Mouse (Mus musculus) cerebellum, postnatal 4 days (tissue): ENCODE results near the gene Map3k5.

Source experiments
- DNase-seq, 2 experiments: peaks; one replicate each; pipeline ENCODE4 v3.0.0; 2022; ENCODE audit warnings: low spot score in 2 of 2, mixed read lengths in 1 of 2

Map3k5 gene

GRCm38 (mm10) chr10:20105575-20105974 lies 171.3 kb downstream of the Map3k5 start:
- DNase-seq, result no peak

DNA sequence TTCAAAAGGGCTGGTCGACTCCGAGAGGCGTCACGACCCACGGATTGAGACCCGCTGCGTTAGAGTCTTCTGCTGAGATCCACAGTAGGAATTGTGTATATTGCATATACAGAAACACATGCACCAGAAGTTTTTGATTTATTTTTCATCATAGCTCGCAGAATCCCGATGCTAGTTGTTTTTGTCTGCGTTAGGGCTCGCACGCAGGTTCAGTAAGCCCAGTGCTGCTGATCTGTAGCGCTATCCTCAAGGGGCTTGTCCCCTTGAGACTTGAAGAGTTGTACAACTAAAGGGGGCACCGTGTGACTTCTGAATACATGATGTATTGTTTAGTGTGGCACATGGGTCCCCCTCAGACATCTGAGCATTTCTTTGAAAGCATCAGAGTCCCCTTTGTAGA lies 172.8 kb downstream of the Map3k5 start:
- no peak for DNase-seq

GRCm38 (mm10) chr10:20111508-20111907 lies 177.2 kb downstream of the Map3k5 start:
- DNase-seq, result no peak

DNA sequence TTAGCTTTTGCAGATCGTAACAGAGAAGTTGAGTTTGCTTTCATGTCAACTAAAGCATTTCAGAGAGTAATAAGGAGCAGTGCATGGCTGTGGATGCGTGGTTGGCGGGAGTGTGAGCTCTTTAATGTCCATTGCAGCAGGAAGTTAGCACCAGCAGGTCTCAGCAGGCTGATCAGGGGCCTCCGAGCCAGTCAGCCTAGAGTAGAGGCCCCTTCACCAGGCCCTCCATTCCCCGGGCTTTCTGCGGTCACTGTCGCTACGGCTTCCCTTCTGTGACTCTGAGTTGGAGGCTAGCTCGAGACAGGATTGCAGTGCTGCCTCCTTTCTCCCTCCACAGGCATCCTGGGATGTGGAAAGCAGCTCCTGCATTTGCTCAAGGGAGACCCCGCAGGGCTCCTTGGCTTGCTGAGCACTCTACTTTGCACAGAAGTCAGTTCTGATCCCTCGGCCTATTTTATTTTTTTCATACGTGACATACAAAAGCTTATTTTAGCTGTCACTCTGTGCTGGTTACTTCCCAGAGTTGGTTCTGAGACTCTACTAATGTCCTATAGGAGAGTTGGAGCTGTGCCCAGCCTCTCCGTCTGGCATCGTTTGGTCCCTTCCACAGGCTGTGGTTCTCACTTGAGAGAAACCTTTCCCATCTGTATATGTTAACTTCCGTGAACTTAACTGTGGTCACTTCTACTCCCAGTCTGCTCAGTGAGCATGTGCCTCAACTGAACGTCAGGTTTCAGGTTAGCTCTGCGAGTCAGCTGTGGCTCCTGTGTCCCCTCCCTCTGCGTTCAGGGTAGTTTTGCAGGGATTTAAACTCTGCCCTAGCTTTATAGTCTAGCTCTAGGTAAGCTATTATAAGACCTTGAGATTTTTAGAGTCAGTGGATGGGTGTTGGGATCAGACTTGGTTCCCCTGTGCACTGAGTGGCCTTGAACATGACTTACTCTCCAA lies 178.0 kb downstream of the Map3k5 start:
- DNase-seq, result no peak

GRCm38 (mm10) chr10:20119504-20120425 lies 185.5 kb downstream of the Map3k5 start:
- no peak for DNase-seq

DNA sequence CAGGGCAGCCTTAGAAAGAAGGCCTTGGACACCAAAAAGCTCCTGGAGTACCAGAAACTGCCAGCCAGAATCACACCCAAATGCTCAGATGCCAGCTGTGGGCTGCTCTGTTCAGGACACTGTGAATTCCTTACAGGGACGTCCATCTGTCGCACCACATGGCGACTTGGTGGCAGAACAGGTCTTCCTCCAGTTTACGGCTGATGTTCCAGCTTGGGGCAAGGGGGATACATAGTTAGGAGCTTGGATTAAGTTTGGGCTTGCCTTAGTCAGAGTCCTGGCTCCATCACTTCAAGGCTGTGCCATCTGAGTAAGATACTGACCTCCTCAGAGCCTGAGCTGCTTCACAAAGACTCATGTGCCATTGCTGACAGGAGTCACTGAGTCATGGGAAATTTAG lies 187.7 kb downstream of the Map3k5 start:
- no peak for DNase-seq

- no peak for DNase-seq
These were observed 189.1 kb downstream of the Map3k5 start for GRCm38 (mm10) chr10:20123401-20123800.

GRCm38 (mm10) chr10:20124576-20124975 lies 190.3 kb downstream of the Map3k5 start:
- DNase-seq, result no peak

GRCm38 (mm10) chr10:20125226-20125625 lies 191.0 kb downstream of the Map3k5 start:
- DNase-seq, result peak in 1 of 2 experiments; percentile 57

GRCm38 (mm10) chr10:20132933-20133652 lies 198.8 kb downstream of the Map3k5 start:
- DNase-seq, result no peak

GRCm38 (mm10) chr10:20135350-20136058 lies 201.2 kb downstream of the Map3k5 start:
- DNase-seq, result no peak

DNA sequence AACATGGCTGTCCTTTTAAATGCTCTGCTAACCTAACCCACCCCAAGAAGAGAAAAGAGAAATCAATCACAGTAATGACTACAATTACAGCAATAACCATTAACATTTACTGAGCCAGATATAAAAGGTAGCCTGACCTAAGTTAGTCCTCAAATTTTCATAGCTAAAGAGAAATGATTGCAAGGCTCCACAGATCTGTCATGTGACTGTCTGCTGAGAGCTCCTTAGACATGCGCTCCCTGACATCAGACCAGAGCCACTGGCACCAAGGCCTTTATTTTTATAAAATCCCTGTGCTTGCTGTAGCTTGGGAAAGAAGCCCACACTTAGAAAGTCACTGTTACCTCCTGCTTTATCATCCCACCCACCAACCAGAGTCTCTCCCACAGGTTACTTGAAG lies 202.2 kb downstream of the Map3k5 start:
- no peak for DNase-seq

DNA sequence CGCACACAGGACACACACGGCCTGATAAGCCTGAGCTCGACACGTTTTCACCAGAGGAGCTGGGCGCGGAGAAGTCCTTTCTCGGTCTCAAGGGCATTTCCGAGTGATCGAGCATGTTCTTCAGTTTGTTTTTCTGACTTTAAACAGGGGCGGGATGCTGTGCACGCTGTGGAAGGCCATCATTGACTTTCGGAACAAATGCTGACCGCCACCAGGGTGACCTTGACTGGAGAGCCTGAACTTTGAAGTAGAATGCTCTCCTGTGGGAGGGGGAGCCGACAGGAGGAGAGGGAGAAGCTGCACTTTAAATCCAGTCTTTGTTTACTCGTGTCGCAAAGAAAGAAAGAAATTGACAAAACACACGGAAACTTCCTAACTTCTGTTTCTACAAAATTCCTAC lies 207.1 kb downstream of the Map3k5 start:
- DNase-seq, result no peak

GRCm38 (mm10) chr10:20148130-20148772 lies 214.0 kb downstream of the Map3k5 start, which contains the start of gene Map7:
Map7 (plus strand) TSS chr10:20148471.
- DNase-seq, result no peak

DNA sequence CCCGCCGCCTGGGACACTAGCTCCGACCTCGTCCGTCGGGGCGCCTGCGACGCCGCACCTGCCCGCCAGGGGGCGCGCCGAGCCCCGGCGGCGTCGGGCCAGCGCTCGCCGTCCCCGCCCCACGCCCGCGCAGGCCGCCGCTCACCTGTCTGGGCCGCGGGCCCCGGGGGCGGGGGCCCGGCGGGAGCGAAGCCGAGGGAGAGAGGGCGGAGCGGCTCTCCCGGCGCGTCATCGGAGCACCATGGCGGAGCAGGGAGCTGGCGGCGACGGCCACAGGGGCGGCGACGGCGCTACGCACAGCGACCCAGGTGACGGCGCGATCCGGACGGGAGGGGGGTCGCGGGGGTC lies 214.5 kb downstream of the Map3k5 start:
- DNase-seq, result peak in 1 of 2 experiments; percentile 36

GRCm38 (mm10) chr10:20149121-20149834 lies 215.0 kb downstream of the Map3k5 start:
- DNase-seq, result peak in 1 of 2 experiments; percentile 45

GRCm38 (mm10) chr10:20149835-20150355 lies 215.6 kb downstream of the Map3k5 start:
- no peak for DNase-seq

DNA sequence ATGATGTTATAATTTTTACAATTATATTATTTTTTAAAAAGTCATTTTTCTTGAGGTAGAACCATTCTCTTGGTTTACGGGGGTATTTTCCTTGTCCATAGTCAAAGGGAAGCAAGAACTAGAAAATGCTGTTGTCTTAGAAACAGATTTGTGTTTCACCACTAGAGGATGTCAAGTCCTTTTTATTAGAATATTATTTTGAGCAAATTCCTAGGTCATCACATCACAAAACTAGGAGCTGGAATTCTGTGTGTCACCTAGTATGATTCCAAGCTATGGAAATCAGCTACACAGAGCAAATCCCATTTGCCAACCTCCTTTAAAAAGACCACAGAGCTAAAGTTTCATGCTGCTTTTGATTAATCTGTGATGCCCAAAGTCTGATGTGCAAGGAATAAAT lies 217.9 kb downstream of the Map3k5 start:
- DNase-seq, result no peak

DNA sequence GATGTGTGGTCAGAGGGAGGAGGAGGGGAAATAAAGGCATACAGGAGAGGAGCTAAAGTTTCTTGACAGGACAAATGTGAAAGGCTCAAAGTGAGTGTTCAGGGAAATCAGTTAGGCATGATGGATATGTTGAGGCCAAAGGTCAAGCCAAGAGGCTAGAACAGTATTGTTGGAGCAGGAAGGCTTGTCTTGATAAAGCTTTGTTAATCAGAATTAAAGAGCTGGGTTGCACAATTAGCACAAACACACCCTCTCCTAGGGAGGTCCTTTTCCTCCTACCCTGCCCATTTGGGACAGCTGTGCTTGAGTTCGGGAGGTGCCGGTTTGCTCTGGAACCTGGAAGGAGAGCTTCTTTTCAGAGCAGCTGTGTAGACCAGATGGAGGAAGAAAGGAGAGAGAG lies 219.2 kb downstream of the Map3k5 start:
- DNase-seq, result no peak

GRCm38 (mm10) chr10:20155401-20155800 lies 221.1 kb downstream of the Map3k5 start:
- DNase-seq, result no peak
